Comparison of ENCODE assay signal across 20 mouse cellular contexts in the genomic region with DNA sequence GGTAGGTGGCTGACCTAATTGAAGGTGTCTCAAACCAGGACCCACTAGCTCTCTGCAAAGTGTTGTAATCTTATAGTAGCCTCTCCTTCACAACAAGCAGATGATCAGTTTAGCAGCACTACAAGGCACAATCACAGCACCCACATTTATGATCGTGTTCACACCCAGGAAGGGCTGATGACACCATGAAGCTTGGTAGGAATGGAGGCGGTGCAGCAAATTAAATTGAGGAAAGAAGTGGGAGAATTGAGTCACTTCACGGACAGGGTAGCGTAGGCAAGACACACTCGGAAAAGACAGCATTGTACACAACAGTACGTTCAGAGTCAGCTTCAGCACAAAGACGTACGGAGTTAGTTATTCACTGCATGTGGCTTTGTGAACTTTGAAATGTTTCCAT.
DNase-seq lines count a peak whose midpoint lies in the region; ATAC-seq and TF ChIP-seq lines count a peak whose summit lies in the region.
"Had no signal": no experiment of that assay in that cellular context is flagged by ENCODE, and none has a peak within 500 bp of the region (broad histone marks: within the 10 kb centered on the region; RNA-seq: fewer than 3 reads in every experiment).

No protein-coding gene starts in this region.

- WGBS in intestine, postnatal 0 days, result 76% methylated on average over 8 of the region's 8 CpGs

- H3K4me3 ChIP-seq in gastrocnemius, adult 2 months, result no peak overlapping the region
- no peak overlapping the region for H3K4me3 ChIP-seq in intestine, postnatal 0 days (ENCODE audit: low read depth, low read length)
- H3K4me3 ChIP-seq: embryonic facial prominence, embryonic 13.5 days; forebrain, embryonic 12.5 days; heart, adult 2 months; heart, embryonic 15.5 days; hindbrain, embryonic 13.5 days had no signal

- intact Hi-C loops in left cerebral cortex, postnatal 25 days (cut with DNase I), result no loop called here
- intact Hi-C loops in gastrocnemius, adult 2 months (cut with DNase I), result no loop called here

- H3K27ac ChIP-seq in gastrocnemius, adult 2 months, result no peak overlapping the region
- H3K27ac ChIP-seq in intestine, postnatal 0 days (ENCODE audit: low read depth, low read length), result no peak overlapping the region
- H3K27ac ChIP-seq: embryonic facial prominence, embryonic 13.5 days; forebrain, embryonic 12.5 days; heart, adult 2 months; heart, embryonic 15.5 days; hindbrain, embryonic 13.5 days had no signal

- no peaks in the 10 kb centered on the region for H3K36me3 ChIP-seq in intestine, postnatal 0 days (ENCODE audit: control insufficient read depth, insufficient read depth)
- H3K36me3 ChIP-seq: embryonic facial prominence, embryonic 13.5 days; forebrain, embryonic 12.5 days; heart, embryonic 15.5 days; hindbrain, embryonic 13.5 days had no signal

- TF ChIP-seq CTCF in gastrocnemius, adult 2 months (IDR thresholded peaks at IDR 0.05), result no peak
- TF ChIP-seq CTCF in intestine, postnatal 0 days (IDR thresholded peaks at IDR 0.05; ENCODE audit: low read depth), result no peak

- DNase-seq in frontal cortex, adult 2 months (ENCODE audit: extremely low spot score in 1 of 2, low spot score in 1 of 2), result peak; percentile 64 to 76
- DNase-seq in frontal cortex, postnatal 14 days (ENCODE audit: low spot score in 2 of 2), result no peak
- peak; percentile 64 to 68 for DNase-seq in right cerebral cortex, adult 2 months (ENCODE audit: low spot score in 2 of 2)
- DNase-seq in right cerebral cortex, postnatal 10 days (ENCODE audit: low spot score in 2 of 2), result no peak
- peak; percentile 30 to 89 for DNase-seq in left cerebral cortex, postnatal 25 days (ENCODE audit: low spot score in 2 of 2)
- no peak for DNase-seq in gastrocnemius, adult 2 months
- DNase-seq: adrenal gland, postnatal 10 days; cerebellum, adult 18-20 months; cerebellum, adult 9-11 months; cerebellum, postnatal 36 days; gastrocnemius, postnatal 14 days; heart, adult 2 months; heart, postnatal 14 days had no signal

- no peaks in the 10 kb centered on the region for H3K27me3 ChIP-seq in intestine, postnatal 0 days (replicated peaks; ENCODE audit: control insufficient read depth, insufficient read depth, low read length)
- H3K27me3 ChIP-seq: embryonic facial prominence, embryonic 13.5 days; heart, embryonic 15.5 days; hindbrain, embryonic 13.5 days had no signal

- H3K4me2 ChIP-seq in intestine, postnatal 0 days (replicated peaks; ENCODE audit: low read depth), result no peak overlapping the region
- H3K4me2 ChIP-seq: embryonic facial prominence, embryonic 13.5 days; forebrain, embryonic 12.5 days; heart, embryonic 11.5 days; heart, embryonic 15.5 days; hindbrain, embryonic 13.5 days had no signal

- no peak overlapping the region for H3K9ac ChIP-seq in intestine, postnatal 0 days (ENCODE audit: low read depth, low read length)
- H3K9ac ChIP-seq: embryonic facial prominence, embryonic 13.5 days; forebrain, embryonic 12.5 days; heart, embryonic 15.5 days; hindbrain, embryonic 13.5 days had no signal

- no peak for ATAC-seq in intestine, postnatal 0 days
- ATAC-seq: forebrain, embryonic 16.5 days had no signal

- peaks cover 5% of the 10 kb centered on the region; the same call in 1 of the 2 replicates for H3K4me1 ChIP-seq in intestine, postnatal 0 days (replicated peaks; ENCODE audit: control insufficient read depth, insufficient read depth, low read length)
- H3K4me1 ChIP-seq: embryonic facial prominence, embryonic 13.5 days; heart, embryonic 15.5 days had no signal

- H3K9me3 ChIP-seq in intestine, postnatal 0 days (ENCODE audit: control insufficient read depth), result no peaks in the 10 kb centered on the region
- H3K9me3 ChIP-seq: embryonic facial prominence, embryonic 13.5 days; forebrain, embryonic 12.5 days; heart, embryonic 15.5 days; hindbrain, embryonic 13.5 days had no signal

Comparison
In these comparisons a context has a peak if more than half of its experiments do, and no peak if none do; other contexts are left out.
1. DNase-seq: peak in frontal cortex, adult 2 months (2 of 2), right cerebral cortex, adult 2 months (2 of 2) and left cerebral cortex, postnatal 25 days (2 of 2); none in frontal cortex, postnatal 14 days (0 of 2), right cerebral cortex, postnatal 10 days (0 of 2) and gastrocnemius, adult 2 months (single experiment).